Mouse (Mus musculus): ENCODE measurements at regions not wholly inside any gene's neighbourhood (a gene's known extent, or its start where the extent isn't known, plus 50 kb on each side); places are given as distances from the start of the nearest gene placed in this dataset.

DNA sequence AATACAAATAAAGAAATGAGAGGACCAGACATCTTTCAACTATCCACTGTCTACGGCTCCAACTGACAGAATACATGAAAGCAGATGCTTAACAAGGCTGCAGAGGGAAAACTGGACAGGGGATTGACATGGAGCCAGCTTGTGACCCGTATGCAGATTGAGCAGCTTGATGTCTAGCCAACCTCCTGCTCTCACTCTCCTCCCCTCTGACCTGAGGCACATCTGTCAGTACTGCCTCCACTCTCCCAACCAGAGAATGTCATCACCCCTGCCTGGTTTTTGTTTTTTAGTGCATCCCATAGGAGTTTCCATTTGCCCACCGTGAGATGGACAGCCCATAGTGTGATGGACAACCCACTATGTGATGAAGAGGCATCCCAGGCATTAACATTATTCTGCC, 252.2 kb downstream of the S1pr1 start:
- no peak for DNase-seq (ENCODE audit: low spot score in 2 of 2)

Small RNA genes lying in the stretch of these regions (microRNA-seq; reads per million reads assigned to microRNA genes)
- 0 reads per million in 2 experiments for gene Gm25347

Measured in left cerebral cortex, adult 8-10 months (tissue).